Mouse (Mus musculus) fibroblast of lung, adult 2 months (primary cell): ENCODE data around the gene Olfr994.

Experiments
- DNase-seq: peaks from one replicate; pipeline ENCODE4 v3.0.0-alpha.2; 2011; ENCODE audit warnings: low read depth

Gene Olfr994

GRCm38 (mm10) chr2:85436351-85436750, at the start of gene Olfr994:
TSS of gene Olfr994 (minus strand) at chr2:85436451.
- DNase-seq = no peak

- DNase-seq = no peak
These were observed 30.6 kb upstream of the Olfr994 start for GRCm38 (mm10) chr2:85466801-85467325.

- DNase-seq = no peak
These were observed 7.3 kb upstream of the Olfr994 start, which contains the start of gene Olfr995 for GRCm38 (mm10) chr2:85443539-85443938. TSS of gene Olfr995 (minus strand) at chr2:85443639.

GRCm38 (mm10) chr2:85442546-85442945, 6.3 kb upstream of the Olfr994 start:
- DNase-seq = no peak

- DNase-seq = no peak
These were observed 10.4 kb downstream of the Olfr994 start for GRCm38 (mm10) chr2:85425893-85426292.

- DNase-seq = no peak
These were observed 21.5 kb downstream of the Olfr994 start, which contains the start of gene Olfr993 for GRCm38 (mm10) chr2:85414777-85415176. TSS of gene Olfr993 (minus strand) at chr2:85414877.

- no peak for DNase-seq
These were observed 26.9 kb downstream of the Olfr994 start, which contains the start of gene Olfr992 for GRCm38 (mm10) chr2:85409369-85409768. TSS of gene Olfr992 (minus strand) at chr2:85409469.
